Mouse (Mus musculus): ENCODE data around the gene Runx2.

Runx2 gene

DNA sequence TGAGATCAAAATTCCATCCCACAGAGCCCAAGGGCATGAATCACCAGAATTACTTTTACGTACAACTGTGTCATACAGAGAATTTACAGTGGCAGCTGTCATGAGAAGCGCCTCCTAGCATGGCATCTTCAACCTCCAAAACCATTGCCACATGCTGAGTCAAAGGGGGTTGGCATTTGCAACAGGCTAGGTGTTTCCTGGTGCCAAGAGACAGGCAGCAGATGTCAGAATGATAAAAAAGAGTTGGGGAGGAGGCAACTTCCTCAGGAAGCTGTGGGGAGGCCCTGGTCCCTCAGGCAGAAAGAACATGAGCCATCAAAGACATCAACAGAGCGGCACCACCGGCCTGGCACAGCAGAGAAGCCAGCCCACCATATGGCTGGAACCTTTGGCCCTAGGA lies 160.1 kb downstream of the Runx2 start:
- DNase-seq = peak; percentile 51 to 64

GRCm38 (mm10) chr17:44653081-44653480 lies 161.5 kb downstream of the Runx2 start:
- no peak for DNase-seq

DNA sequence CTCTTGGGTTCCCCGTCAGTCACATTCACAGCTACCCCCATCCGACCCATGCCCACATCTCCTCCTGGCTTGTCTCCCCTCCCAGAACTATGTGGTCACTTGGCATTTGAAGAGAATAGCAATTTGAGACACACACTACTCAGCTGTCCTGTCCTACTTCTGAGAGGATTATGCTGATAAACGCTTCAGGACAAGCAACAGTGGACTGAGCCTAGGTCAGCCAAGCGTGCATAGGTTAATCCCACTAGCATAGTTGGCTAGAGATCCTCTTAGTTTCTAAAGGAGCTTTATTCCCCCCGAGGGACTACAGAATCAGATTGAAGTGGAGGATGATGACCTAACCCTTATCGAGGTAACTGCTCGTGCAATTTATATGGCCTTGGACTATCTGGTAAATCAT lies 162.5 kb downstream of the Runx2 start:
- DNase-seq = no peak

DNA sequence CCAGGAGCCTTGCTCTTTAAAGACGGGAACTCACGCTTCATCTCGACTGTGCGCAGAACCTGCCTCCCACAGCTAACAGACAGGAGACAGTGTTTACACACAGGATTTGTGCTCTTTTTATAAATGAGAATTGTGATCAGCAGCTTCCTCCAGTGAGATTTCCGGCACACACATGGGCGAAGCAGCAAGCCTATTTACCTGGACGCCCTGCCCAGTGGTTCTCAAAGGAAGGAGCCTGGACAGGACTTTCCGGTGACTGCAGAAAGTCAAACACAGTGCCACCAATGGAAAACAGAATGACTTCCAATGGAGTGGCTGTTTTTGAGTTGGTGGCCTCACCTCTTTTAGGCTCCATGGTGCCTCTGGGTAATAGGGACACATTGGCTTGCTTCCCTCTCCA lies 163.0 kb downstream of the Runx2 start:
- DNase-seq = no peak

DNA sequence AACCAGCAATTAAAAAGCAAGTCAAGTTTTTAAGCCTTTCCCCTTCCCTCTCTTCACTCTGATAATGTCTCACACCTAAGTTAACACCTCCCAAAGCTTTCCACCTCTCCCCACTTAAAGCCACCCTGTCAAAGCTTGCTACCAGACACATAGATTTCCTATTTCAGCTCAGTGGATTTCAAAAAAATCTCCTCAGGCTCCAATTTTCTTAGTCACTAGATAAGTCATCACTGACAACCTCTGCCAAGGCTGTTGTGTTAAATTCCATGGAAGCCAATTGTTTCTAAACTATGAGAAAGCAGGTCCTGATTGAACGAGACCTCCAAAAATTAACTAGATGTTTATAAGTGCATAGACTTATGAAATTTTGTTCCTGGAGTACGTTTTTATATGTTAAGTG lies 164.2 kb downstream of the Runx2 start:
- no peak for DNase-seq

- no peak for DNase-seq
Measured at GRCm38 (mm10) chr17:44649056-44649455, 165.5 kb downstream of the Runx2 start.

GRCm38 (mm10) chr17:44647916-44648315 lies 166.7 kb downstream of the Runx2 start:
- DNase-seq = peak; percentile 64 to 65

DNA sequence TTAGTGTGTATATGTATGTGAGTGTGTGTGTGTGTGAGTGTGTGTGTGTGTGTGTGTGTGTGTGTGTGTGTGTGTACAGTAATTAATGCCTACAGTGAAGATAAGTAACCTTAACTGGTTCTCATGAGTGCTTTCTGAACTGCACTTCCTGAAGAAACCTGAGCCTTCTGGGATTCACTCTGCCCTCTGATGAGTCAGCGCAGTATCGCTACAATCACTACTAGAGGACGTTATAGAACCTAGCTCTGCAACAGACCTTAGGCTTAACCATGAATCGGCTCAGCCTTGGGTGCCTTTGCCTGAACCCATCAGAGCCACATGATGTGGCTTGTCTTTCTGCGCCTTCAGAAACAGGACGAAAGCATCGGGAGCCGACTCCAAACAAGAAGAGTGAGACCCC lies 169.5 kb downstream of the Runx2 start:
- no peak for DNase-seq

- no peak for DNase-seq
Measured at GRCm38 (mm10) chr17:44643260-44643659, 171.3 kb downstream of the Runx2 start.

DNA sequence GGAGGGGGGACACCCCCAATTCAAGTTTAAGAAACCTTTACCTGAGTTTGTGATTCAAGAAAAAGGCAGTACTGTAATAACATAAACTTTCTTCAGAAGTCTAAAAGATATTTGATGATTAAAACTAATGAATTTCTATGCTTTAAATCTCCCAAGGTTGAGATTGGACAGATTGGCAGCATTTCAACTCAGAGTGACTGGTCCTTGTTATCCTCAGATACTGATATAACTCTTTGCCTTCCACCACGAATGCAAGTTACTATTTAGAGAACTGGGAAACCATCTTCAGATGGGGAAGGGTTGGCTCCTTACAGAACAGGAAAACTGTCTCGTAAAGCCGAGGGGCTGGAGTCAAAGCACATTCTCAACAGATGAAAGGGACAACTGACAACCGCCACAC lies 172.5 kb downstream of the Runx2 start:
- no peak for DNase-seq

DNA sequence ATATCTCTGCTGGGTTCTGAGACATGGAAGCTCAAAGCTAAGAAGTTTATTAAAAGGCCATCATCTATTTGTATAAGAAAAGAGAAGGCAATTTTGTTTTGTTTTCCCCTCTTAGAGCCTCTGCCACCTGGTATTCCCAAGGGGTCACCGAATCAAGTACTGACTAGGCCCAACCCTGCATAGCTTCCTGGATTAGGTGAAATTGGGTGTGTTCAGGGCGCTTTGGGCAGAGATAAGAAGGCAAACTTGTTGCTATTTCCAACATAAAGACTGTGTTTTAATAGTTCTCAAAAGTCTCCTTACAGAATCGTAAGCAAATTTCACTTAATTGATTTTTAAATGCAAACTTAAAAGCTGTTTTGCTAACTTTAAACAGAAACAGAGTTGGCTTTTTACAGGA lies 173.7 kb downstream of the Runx2 start:
- no peak for DNase-seq

GRCm38 (mm10) chr17:44639446-44639845 lies 175.2 kb downstream of the Runx2 start:
- no peak for DNase-seq

DNA sequence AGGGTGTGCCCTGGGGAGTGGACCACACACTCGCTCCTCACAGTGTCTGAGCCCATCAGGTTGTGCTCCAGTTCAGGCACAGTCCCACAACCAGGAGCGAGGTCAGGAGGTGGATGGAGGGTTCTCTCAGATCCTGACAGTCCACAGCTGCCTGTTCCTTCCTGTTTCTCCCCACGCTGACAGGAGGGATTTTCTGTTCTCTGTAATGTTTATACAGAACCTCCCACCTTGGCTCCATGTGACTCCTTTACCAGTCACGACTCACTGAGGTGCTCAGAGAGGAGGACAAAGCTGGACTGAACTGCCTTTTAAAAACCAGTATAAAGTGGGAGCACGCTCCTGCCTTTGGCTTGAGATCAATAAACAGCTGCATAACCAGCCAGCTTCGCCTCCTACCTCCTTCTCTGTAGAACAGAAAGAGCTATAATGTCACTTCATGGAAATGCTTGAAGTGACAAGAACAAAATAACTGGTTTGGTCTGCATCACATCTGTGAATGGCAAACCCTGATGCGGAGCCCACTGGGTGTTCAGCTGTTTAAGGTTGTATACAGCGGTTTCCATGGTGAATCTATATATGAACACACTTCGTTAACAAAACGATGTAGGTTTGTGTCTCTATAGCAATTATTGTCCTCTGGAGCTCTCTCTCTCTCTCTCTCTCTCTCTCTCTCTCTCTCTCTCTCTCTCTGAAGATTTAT lies 177.3 kb downstream of the Runx2 start:
- no peak for DNase-seq

GRCm38 (mm10) chr17:44634486-44634885 lies 180.1 kb downstream of the Runx2 start:
- no peak for DNase-seq

DNA sequence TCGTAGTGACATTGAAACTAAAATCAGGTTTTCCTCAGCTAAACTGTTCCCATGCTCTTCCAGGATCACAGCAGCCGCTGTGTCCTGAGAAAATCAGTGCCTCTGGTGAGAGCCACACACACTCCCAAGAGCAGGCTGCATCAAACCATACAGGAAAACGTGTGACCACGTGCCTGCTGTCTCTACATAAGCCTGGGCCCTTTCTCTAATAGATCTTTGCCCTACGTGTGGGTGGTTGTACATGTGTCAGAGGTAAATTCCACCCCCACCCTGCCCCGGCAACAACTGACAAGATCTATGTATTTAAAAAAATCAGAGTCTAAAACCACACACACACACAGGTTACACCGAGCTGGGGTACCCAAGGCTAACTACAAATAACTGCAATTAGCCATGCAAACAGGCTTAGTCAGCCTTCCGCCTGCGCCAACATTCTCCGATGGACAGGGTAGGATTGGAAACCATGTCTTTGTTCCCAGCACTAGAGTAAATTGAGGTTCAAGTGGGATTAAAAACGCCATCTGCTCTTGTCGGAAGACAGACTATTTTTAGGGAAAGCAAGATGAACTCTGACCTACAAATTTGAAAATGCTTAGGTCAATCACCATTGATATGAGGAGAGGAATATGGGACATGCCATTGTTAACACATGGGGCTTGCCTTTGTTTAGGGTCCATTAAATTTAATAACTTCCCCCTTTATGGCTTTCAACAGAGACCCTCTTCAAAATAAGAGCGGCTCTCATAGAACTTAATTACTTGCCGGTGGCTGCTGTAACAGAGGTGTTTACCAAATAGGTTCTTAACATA lies 180.8 kb downstream of the Runx2 start:
- DNase-seq = no peak

DNA sequence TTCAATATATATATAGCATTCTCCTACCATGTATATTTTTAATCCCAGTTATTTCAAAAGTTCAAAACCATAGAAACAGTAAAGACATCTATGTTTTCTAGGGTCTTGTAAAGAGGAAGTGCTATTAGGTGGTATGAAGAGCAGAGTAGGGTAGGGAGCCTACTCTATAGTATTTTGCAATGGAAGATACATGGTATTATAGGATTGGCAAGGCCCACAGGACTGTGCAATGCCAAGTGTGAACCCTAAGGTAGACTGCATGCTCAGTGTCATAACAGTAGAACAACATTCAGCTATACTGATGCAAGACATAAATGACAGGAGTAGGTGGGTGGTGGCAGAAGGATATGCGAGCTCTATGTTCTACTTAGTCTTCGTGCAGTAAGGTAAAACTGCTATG lies 181.7 kb downstream of the Runx2 start:
- no peak for DNase-seq

DNA sequence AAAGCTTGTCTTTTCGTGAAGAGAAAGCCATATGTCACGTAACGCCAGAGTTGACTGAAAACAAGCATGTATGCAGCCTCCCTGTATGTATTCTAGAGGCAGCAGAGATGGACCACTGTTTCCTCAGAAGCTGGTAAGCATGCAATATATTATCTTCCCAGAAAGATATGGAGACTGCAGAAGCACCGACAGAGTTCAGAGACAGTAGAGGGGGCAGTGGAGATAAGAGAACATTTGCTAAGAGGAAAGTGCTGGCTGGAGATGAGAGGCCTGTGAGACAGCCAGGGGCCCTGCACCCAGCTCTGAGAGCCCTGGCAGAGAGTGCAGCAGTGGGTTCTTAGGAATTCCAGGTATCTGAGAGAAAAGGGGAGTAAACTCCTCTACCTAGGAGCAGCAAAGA lies 182.3 kb downstream of the Runx2 start:
- DNase-seq = no peak

- no peak for DNase-seq
Measured at GRCm38 (mm10) chr17:44631577-44631976, 183.0 kb downstream of the Runx2 start.

DNA sequence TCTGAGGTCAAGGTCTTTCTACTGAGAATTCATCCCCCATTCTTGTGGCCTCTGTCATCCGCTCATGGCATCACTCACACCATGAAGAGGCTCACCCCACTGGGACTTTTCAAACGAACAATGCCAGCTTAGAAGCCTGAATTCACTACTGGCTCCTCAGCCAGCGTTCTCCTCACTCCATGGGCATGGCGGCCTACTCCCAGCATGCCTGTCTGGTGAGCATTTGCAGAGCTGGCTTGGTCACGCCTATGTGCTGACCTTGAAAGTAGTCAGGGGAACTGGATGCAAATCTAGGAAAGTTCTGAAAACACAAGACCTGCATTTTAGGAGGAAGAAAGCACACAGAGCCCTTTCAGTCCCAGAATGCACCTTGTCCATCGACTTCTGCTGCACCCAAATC lies 187.3 kb downstream of the Runx2 start:
- DNase-seq = no peak

GRCm38 (mm10) chr17:44623707-44624106 lies 190.9 kb downstream of the Runx2 start:
- DNase-seq = no peak

DNA sequence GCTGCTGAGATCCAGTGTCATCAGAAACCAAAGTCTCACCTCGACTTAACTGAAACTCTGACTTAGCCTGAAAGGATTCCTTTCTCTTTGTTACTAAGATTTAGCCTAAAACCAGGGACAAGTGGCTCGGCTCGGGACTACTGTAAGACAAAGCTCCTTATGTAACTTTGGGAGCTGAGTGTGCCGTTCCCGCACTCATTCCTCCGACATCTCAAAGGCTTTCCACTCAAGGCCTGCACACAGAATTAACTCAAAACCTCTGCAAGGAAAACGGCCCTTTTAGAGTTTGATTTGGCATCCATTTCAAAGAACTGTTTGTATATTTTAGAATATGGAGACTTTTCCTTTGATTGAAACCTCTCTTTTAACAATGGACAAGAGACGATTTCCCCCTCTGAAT lies 191.3 kb downstream of the Runx2 start:
- no peak for DNase-seq

DNA sequence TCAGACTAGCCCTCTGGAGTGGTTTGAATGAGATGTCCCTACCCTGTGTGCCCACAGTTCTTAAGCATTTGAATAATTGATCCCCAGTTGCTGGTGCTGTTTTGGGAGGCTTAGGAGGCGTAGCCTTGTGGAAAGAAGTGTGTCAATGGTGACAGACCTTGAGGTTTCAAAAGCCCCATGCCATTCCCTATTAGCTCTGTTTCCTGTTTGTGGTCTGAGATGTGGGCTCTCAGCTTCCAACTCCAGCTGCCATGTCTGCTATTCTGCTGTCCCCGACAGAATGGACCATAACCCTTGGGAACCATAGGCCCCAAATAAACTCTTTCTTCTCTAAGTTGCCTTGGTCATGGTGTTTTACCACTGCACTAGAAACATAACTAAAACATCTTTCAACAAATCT lies 194.1 kb downstream of the Runx2 start:
- DNase-seq = no peak

- peak; percentile 65 to 71 for DNase-seq
Measured at GRCm38 (mm10) chr17:44618691-44619090, 195.9 kb downstream of the Runx2 start.

GRCm38 (mm10) chr17:44618175-44618574 lies 196.4 kb downstream of the Runx2 start:
- peak; percentile 38 to 47 for DNase-seq
